Mouse (Mus musculus): ENCODE data around the gene Vmn2r99.

Gene Vmn2r99

GRCm38 (mm10) chr17:19361649-19362048 is at the start of gene Vmn2r99:
Gene Vmn2r99, plus strand, starts transcription at chr17:19361949.
- DNase-seq (ENCODE audit: low read depth, low spot score) = no peak

DNA sequence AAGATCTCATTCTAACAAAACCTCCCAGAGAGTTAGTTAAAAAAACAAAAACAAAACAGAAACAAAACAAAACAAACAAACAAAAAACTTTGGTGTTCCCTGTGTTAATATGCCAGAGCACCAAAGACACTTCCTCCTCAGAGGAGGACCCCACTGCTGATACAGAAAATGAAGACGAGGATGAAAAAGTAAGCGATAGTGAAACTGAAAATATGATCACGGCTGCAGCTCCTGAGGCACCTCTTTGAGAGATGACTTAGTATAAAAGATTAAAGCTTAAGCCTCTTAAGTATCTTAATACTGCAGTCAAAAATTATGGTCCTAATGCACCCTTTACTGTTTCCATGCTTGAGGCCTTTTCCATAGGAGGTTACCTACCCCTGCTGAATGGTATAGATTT is 75.9 kb downstream of the Vmn2r99 start:
- no peak for DNase-seq (ENCODE audit: low read depth, low spot score)

DNA sequence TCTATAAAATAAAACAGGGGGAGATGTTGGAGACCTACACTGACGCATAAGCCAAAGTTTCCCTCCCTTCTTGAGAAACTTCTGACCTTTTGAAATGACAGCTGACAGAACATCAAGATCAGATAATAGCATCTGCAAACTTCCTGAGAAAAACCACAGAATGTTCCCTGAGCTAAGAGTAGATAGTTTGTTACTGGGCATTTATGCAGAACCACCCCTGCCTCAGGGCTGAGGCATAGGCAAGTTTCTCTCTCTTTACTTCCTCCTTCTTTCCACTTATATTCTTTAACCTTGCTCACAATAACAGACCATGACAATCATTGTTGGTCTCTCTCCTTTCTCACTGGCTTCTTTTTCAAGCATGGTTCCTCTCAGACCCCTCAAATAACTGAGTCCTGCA is 83.2 kb downstream of the Vmn2r99 start:
- DNase-seq (ENCODE audit: low read depth, low spot score) = no peak

Measured in retina, postnatal 7 days (tissue).